Mouse (Mus musculus): Measurements from ENCODE around the gene Acer1.

- TF ChIP-seq CTCF (IDR thresholded peaks at IDR 0.05; ENCODE audit: control insufficient read depth, insufficient read depth, low read length) (no peak), POLR2A (IDR thresholded peaks at IDR 0.05; ENCODE audit: borderline replicate concordance, control insufficient read depth, low read depth, low read length) (no peak)
These were observed 4.3 kb upstream of the Acer1 start for GRCm38 (mm10) chr17:56986105-56986805.
